Mouse (Mus musculus) olfactory bulb, adult 2 months (tissue): ENCODE results near the gene Lclat1. TPM values are rescaled to one million over a fixed set of nuclear protein-coding genes. Genes with fewer than 3 reads are reported as not detected.
"Not testable (repeated sequence)": the region's sequence is repeated elsewhere in the genome, so short reads cannot be mapped to it uniquely, and the experiment has no call there.

Experiments
- H3K27ac ChIP-seq: fragments of 200-500 bp; 2 replicates; pipeline ENCODE4 v1.5.1; 2012; ENCODE audit warnings: low read depth, low read length; ENCODE audit not compliant: insufficient read depth
- H3K4me1 ChIP-seq: fragments of 200-500 bp; 2 replicates; pipeline ENCODE4 v1.6.1; 2012; ENCODE audit warnings: low read length; ENCODE audit not compliant: control insufficient read depth, insufficient read depth
- H3K4me3 ChIP-seq: fragments of 200-500 bp; 2 replicates; pipeline ENCODE4 v1.5.1; 2012; ENCODE audit warnings: mild to moderate bottlenecking, low read depth, low read length, moderate library complexity; ENCODE audit not compliant: insufficient read depth
- CTCF ChIP-seq: fragments of 200-500 bp; IDR thresholded peaks from 2 replicates; pipeline ENCODE4 v1.5.1; 2012; ENCODE audit warnings: low read depth, mild to moderate bottlenecking, low read length, moderate library complexity; ENCODE audit not compliant: insufficient read depth
- POLR2A ChIP-seq: fragments of 200-500 bp; IDR thresholded peaks from 2 replicates; pipeline ENCODE4 v1.6.1; 2012; ENCODE audit warnings: mild to moderate bottlenecking, low read depth, low read length, moderate library complexity; ENCODE audit not compliant: insufficient read depth
- WGBS: fragments of 180-500 bp; shearing (Covaris S2); methylation state at CpG from one replicate; pipeline ENCODE4 v1.1.7; 2018; 5-methylcytosine and 5-hydroxymethylcytosine counted together
- polyA plus RNA-seq: library from polyadenylated mRNA; stranded (reverse); fragments of >200 nt; gene quantifications from 2 replicates; pipeline ENCODE4 v1.2.4, GENCODE M21; 2012; ENCODE audit warnings: low replicate concordance; ENCODE audit not compliant: missing spikeins, insufficient read depth, insufficient read length

The Lclat1 gene
- polyA plus RNA-seq, 1 experiment = not detected

DNA sequence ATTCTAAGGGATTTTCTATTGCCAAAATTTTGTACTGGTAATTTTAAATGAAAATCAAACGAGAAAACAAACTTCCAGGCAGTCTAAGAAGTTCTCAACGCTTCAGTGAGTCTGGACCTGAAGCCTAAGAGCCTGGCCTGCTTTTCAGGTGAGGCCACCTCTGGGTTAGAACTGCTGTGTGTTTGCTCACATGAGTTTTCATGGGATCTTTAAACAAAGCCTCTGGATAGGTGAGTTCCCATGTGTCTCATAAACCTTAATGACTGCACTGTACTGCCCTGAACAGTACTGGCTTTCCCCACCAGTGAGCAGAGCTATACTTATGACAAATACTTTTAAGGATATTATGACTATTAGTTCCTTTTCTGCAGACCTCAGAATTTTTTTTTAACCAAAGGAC, 40.8 kb downstream of the Lclat1 start:
- no peaks in the 10 kb centered on the region for H3K4me1 ChIP-seq
- H3K27ac ChIP-seq = no peak overlapping the region
- no peak for TF ChIP-seq CTCF
- no peak for TF ChIP-seq POLR2A
- no peak overlapping the region for H3K4me3 ChIP-seq
- WGBS = 66% methylated on average over 2 of the region's 2 CpGs

- H3K4me3 ChIP-seq, H3K4me1 ChIP-seq, H3K27ac ChIP-seq: not testable (repeated sequence)
- 90% methylated on average over 3 of the region's 3 CpGs for WGBS
These were observed 45.2 kb downstream of the Lclat1 start for GRCm38 (mm10) chr17:73152790-73153525.

- Histone ChIP-seq H3K27ac (no peak overlapping the region), H3K4me1 (no peaks in the 10 kb centered on the region), H3K4me3 (no peak overlapping the region)
- WGBS = 73% methylated on average over 2 of the region's 2 CpGs
- TF ChIP-seq CTCF (no peak), POLR2A (no peak)
These were observed 45.9 kb downstream of the Lclat1 start for GRCm38 (mm10) chr17:73153672-73154071.

DNA sequence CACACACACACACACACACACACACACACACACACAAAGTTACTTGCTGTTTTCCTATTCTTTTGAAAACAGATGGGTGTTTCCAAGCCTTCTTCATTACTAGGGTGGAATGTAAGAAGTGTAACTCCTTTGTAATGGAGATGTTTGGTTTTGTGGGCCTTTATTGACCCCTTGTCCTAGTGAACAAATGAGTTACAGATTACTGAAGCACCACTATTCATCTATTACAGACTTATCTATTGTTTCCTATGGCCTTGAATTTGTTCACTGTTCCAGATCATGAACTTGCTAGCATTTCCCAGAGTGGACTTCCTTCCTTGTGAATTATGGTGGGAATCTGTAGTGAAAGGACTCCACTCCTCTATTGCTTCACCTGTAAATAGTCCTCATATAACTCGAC, 48.8 kb downstream of the Lclat1 start:
- Histone ChIP-seq H3K4me1 (no peaks in the 10 kb centered on the region), H3K4me3 (no peak overlapping the region), H3K27ac (no peak overlapping the region)
- TF ChIP-seq POLR2A (no peak), CTCF (no peak)
- 65% methylated on average over 1 of the region's 1 CpGs for WGBS

- peaks cover 2% of the 10 kb centered on the region; the same call in 1 of the 2 replicates for H3K4me1 ChIP-seq
- TF ChIP-seq POLR2A (no peak), CTCF (no peak)
- no peak overlapping the region for H3K4me3 ChIP-seq
- H3K27ac ChIP-seq = no peak overlapping the region
- 84% methylated on average over 6 of the region's 6 CpGs for WGBS
These were observed 54.0 kb downstream of the Lclat1 start for GRCm38 (mm10) chr17:73161795-73162194.

GRCm38 (mm10) chr17:73162445-73163208, 54.8 kb downstream of the Lclat1 start:
- TF ChIP-seq POLR2A (no peak), CTCF (no peak)
- Histone ChIP-seq H3K27ac (no peak overlapping the region), H3K4me3 (no peak overlapping the region), H3K4me1 (peaks cover 2% of the 10 kb centered on the region; the same call in 1 of the 2 replicates)
- WGBS = 82% methylated on average over 15 of the region's 15 CpGs

GRCm38 (mm10) chr17:73163597-73163996, 55.8 kb downstream of the Lclat1 start:
- 79% methylated on average over 3 of the region's 3 CpGs for WGBS
- TF ChIP-seq CTCF = no peak
- no peak for TF ChIP-seq POLR2A
- H3K4me1 ChIP-seq = peaks cover 2% of the 10 kb centered on the region; the same call in 1 of the 2 replicates

DNA sequence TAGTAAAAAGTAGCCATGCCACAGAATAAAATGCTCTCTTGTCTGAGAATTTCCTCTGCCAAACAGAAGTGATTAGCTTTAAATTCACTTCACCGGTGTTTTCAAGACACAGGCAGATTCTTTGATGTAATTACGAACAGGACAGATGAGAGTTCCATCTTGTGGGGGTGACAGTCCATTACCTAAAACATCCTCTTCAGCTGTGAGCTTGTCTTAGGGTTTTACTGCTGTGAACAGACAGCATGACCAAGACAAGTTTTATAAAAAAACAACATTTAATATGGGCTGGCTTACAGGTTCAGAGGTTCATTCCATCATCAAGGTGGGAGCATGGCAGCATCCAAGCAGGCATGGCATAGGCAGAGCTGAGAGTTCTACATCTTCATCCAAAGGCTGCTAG, 56.3 kb downstream of the Lclat1 start:
- WGBS = 83% methylated on average over 2 of the region's 2 CpGs
- H3K27ac ChIP-seq = no peak overlapping the region

More at GRCm38 (mm10) chr17:73163597-73163996, 55.8 kb downstream of the Lclat1 start:
- H3K4me3 ChIP-seq = no peak overlapping the region
- H3K27ac ChIP-seq = no peak overlapping the region

DNA sequence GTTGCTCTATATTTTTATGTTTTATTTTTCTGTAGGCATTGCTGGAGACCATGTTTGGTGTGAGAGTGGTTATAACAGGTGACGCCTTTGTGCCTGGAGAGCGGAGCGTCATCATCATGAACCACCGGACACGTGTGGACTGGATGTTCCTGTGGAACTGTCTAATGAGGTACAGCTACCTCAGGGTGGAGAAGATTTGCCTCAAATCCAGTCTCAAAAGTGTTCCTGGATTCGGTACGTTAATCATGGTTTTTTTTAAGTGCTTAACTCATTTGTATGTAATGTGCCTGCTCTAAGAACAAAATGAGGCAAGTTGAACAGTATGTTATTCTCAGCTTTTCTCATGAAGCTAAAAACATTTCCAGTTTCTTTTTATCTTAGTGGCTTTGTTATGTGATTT, 61.7 kb downstream of the Lclat1 start:
- H3K4me3 ChIP-seq = no peak overlapping the region
- WGBS = 86% methylated on average over 7 of the region's 7 CpGs
- TF ChIP-seq POLR2A (no peak), CTCF (no peak)
- H3K4me1 ChIP-seq = no peaks in the 10 kb centered on the region
- H3K27ac ChIP-seq = no peak overlapping the region

More for the DNA sequence above, 56.3 kb downstream of the Lclat1 start:
- no peak for TF ChIP-seq POLR2A
- no peak for TF ChIP-seq CTCF
- Histone ChIP-seq H3K4me3 (no peak overlapping the region), H3K4me1 (peaks cover 2% of the 10 kb centered on the region; the same call in 1 of the 2 replicates)
